Mouse (Mus musculus) heart, adult 2 months (tissue): ENCODE measurements around the gene Glb1l2.

ENCODE experiments used
- CTCF ChIP-seq: fragments of 200-600 bp; IDR thresholded peaks from 2 replicates; pipeline ENCODE4 v1.8.1; 2022; ENCODE audit warnings: antibody characterized with exemption, mild to moderate bottlenecking, moderate library complexity
- POLR2A ChIP-seq: fragments of 200-500 bp; IDR thresholded peaks from 2 replicates; pipeline ENCODE4 v1.6.1; 2011; ENCODE audit warnings: mild to moderate bottlenecking, low read depth, low read length, control low read depth; ENCODE audit not compliant: insufficient read depth

DNA sequence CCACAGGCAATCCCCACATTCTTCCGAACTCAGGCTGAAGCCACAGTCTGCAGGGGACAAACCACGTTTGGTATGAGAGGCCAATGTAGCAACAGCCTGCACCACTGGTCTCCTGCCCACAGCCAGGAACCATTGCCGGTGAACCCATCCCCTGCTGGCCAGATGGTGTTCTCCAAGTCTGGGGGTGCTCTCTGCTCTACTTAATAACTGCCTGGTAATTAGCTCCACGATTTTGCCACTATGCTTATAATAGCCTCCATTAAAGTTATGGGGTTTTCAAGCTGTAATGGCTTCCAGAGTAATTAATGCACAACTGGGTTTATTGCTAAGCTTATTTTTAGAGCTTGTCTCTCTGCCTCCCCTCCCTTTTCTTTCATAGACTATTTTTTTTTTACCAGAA is 57.4 kb downstream of the Glb1l2 start:
- TF ChIP-seq POLR2A (no peak), CTCF (no peak)
